Mouse (Mus musculus) colon, adult 2 months (tissue): ENCODE measurements around the gene Snap23. TPM values are rescaled to one million over a fixed set of nuclear protein-coding genes. Genes with fewer than 3 reads are reported as not detected.

ENCODE experiments used
- polyA plus RNA-seq: library from polyadenylated mRNA; depleted of rRNA; stranded (reverse); fragments of >200 nt; gene quantifications from 2 replicates; pipeline ENCODE4 v1.2.3, GENCODE M21; 2012; rRNA removed

Snap23 gene
- polyA plus RNA-seq: 4.9 and 6.5 TPM in 2 replicates

DNA sequence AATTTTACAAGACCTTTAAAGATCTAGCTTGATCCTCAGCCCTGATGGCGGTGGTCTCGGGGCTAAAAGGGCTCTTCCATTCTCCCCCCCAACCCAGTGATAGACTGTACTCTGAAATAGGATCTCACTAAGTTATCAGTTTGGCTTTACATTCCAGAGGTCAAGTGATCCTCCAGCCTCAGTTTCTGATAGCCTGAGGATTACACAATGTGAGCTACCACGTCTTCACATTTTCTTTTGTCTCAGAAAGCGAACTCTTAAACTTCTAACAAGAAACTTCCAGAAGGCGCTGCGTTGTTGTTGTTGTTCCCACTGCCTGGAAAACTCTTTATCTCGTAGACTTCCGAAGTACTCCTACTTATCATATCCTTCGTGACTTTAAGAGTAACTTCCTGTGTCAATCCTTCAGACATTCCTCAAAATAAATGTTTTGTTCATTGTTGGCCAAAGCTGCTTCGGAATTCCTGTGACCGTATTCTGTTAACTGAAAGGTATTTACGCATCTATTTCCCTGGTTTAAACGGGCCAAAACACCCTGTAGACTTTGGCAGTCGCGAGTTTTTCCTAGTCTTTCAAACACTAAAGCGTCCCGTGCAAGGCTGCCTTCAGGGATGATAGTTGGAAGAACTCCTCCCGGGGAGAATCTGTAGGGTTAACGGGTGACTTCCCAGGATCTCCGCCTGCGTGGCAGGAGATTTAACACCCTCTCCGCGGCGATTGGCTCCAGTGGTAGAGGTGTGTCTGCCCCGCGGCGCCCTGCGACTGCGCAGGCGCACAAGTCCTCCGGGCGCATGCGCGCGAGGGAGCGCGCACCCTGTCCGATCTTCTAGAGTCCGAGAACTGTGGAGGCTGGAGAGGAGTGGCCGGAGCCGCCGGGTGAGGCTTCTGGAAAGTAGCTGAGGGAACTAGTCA is at the start of gene Snap23:
TSS of gene Snap23 (plus strand) at position 786 of the 912 bp plus-strand sequence.

GRCm38 (mm10) chr2:120563235-120563990 is 4.1 kb upstream of the Snap23 start, which contains the start of gene Zfp106:
Zfp106 (minus strand) TSS chr2:120563843.

GRCm38 (mm10) chr2:120608830-120609723 is 41.6 kb downstream of the Snap23 start, which contains the start of the genes Haus2 and Lrrc57:
Haus2 (plus strand) TSS chr2:120609383.
Lrrc57 (minus strand) TSS chr2:120609520.

DNA sequence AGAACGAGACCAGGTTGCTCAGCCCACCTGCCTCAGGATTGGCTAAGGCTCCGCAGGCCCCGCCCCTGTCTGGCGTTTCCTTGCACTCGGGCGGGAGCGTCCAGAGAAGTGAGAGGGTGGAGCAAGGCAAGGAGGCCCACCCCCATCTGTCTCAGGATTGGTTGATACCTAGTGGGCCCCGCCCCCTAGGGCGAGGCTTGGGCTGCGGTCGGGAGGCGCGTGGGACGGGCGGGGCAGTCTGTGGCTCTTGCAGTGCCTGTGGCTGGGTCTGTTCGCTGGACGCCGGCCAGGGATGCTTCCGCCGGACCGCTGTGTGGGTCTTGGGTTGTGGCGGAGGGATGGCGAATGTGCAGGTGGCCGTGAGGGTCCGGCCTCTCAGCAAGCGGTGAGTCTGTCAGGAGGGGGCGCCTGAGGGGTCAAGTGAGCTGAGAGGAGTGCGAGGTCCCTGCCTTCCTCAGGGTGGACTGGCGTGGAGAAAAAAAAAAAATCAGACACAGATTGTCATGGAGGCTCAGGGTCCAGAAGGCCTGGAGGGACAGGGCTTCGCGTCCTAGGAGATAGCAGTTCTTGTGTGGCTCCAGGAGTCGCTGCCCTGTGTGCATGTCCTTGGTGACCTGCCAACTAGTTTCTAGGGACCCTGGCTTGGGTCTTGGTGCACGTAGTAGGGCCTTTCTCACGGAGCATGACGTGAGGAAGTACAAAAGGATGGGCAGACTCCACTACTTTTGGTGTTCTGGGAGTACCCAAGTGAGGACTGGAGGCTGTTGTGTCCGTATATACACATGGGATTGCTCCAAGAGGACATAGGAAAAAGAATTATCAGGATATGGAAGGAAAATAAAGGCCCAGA is 61.6 kb downstream of the Snap23 start, which contains the start of gene Stard9:
TSS of gene Stard9 (plus strand) at position 236 of the 850 bp plus-strand sequence.

Other genes with a start within 250 kb of the Snap23 start
- gene Vps39, start 214.5 kb upstream of the Snap23 start, polyA plus RNA-seq: 16.2 and 18.0 TPM in 2 replicates
- 6.9 and 9.2 TPM in 2 replicates for gene Ganc, start 163.8 kb upstream of the Snap23 start, polyA plus RNA-seq
- gene Tmem87a, start 163.6 kb upstream of the Snap23 start, polyA plus RNA-seq: 6.7 and 7.9 TPM in 2 replicates
- 0.49 and 0.53 TPM in 2 replicates for gene Capn3, start 111.7 kb upstream of the Snap23 start, polyA plus RNA-seq
- 44.5 and 46.3 TPM in 2 replicates for gene Zfp106, start 3.8 kb upstream of the Snap23 start, polyA plus RNA-seq
- 1.1 and 1.6 TPM in 2 replicates for gene Haus2, start 41.7 kb downstream of the Snap23 start, polyA plus RNA-seq
- 3.9 and 5.7 TPM in 2 replicates for gene Lrrc57, start 41.8 kb downstream of the Snap23 start, polyA plus RNA-seq
- gene Stard9, start 61.5 kb downstream of the Snap23 start, polyA plus RNA-seq: 2.8 and 3.6 TPM in 2 replicates